Mouse (Mus musculus): Measurements from ENCODE around the gene Klk1b3.
"Not testable (repeated sequence)": the region's sequence is repeated elsewhere in the genome, so short reads cannot be mapped to it uniquely, and the experiment has no call there.

Klk1b3 gene

DNA sequence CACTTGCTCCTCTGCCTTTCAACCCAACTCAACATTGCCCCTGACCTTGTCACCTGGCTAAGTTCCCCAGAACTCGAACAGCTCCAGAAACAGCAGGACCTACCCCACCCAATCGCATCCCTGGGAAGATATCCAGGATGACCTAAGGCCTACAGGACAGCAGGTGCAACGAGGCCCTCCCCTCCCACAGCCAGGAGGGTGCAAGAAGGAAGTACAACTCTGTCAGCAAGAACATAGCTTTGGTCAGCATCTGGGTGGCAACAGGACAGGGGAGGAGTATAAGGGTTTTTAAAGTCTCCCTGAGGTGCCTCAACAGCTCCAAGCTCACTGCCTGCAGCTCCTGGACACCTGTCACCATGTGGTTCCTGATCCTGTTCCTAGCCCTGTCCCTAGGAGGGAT lies at the start of gene Klk1b3:
Gene Klk1b3 (plus strand): TSS at position 301 of the 400 bp plus-strand sequence.
- DNase-seq (ENCODE audit: low spot score in 2 of 2), result no peak

- no peak for DNase-seq (ENCODE audit: low spot score in 2 of 2)
These were observed 18.5 kb upstream of the Klk1b3 start for GRCm38 (mm10) chr7:44179299-44180045.

DNA sequence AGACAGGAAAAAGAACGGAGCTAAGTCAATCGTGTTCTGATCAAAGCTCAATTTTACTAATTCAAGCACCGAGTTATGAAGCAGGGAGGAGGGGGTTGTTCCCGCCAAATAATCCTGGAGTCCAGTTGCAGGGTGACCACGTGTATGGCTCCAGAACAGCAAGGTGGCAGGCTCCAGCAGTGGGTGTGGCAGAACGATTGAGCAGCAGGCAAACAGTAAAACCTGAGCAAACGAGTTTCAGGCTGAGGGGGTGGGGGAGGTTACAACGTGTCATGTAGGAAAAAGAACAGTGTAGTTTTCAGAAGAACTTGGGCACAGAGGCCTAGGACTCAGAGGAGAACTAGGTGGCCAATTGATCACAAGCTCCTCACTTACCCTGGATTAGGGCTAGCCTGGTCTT lies 11.5 kb upstream of the Klk1b3 start:
- not testable (repeated sequence) for DNase-seq (ENCODE audit: low spot score in 2 of 2)

- DNase-seq (ENCODE audit: low spot score in 2 of 2), result not testable (repeated sequence)
These were observed 10.1 kb upstream of the Klk1b3 start, which contains the start of gene Klk1b24 for GRCm38 (mm10) chr7:44187936-44188335. TSS of gene Klk1b24 (plus strand) at chr7:44188236.

DNA sequence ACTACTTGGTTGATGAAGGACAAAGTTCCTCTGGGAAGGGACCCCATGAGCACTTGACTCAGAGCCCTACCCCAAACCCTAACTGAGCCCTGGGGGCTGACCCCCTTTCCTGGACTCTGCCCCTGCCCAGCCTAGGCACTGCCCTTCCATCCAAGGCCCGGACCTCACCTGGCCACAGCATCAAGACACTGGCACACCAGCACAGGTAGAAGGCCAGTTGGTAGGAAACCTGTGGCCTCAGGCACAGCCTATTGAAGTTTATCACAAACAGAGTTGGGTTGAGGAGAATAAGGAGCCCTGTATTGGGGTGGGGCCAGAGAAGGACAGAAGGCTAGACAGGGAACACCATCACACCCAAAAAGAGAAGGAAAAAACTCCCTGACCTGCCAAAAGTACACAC lies 4.5 kb upstream of the Klk1b3 start:
- DNase-seq (ENCODE audit: low spot score in 2 of 2), result not testable (repeated sequence)

DNA sequence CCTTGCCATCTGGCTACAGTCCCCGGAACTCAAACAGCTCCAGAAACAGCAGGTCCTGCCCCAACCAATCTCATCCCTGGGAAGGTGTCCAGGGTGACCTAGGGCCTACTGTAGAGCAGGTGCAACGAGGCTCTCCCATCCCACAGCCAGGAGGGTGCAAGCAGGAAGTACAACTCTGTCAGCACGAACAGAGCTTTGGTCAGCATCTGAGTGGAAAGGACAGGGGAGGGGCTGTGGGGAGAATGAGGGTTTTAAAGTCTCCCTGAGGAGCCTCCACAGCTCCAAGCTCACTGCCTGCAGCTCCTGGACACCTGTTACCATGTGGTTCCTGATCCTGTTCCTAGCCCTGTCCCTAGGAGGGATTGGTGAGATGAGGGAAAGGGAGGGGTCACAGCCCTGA lies 9.1 kb downstream of the Klk1b3 start, which contains the start of gene Klk1b4:
Gene Klk1b4 (plus strand): TSS at position 301 of the 400 bp plus-strand sequence.
- not testable (repeated sequence) for DNase-seq (ENCODE audit: low spot score in 2 of 2)

DNA sequence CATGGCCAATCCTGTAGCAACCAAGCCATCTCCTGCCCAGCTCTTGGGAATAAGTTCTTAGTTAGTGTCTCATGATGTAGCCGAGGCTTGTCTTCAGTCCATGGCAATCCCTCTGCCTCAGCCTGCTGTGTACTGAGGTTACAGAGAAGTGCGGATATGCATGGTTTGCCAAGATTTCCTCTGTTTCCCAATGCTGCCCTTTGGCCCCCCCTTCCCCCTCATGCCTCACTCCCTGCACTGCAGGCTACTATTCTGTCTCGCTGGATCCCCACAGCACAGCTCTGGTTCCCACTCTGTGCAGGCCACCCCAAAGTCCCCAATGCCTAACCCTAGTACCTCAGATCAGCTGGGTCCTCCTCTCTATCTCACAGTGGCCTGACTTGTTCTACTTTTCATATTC lies 10.3 kb downstream of the Klk1b3 start:
- DNase-seq (ENCODE audit: low spot score in 2 of 2), result no peak

DNA sequence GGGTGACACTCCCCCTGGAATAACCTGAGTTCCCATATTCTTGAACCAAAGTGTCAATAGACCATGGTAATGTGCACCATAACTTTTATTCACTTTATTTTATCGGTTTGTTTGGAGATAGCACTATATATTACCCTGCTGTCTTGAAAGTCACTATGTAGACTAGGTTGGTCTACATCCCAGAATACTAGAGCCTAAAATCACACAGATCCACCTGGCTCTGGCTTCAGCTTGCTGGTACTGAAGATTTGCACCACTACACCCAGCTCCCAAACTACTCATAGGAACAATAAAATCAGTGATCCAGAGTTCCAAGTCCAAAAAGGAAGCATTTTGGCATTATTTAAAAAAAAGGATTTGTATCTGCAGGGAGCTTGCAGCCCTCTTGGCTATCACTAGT lies 17.7 kb downstream of the Klk1b3 start, which contains the start of gene Klk1b5:
Gene Klk1b5 (plus strand): TSS at position 301 of the 400 bp plus-strand sequence.
- DNase-seq (ENCODE audit: low spot score in 2 of 2), result no peak

- DNase-seq (ENCODE audit: low spot score in 2 of 2), result not testable (repeated sequence)
These were observed 23.6 kb downstream of the Klk1b3 start for GRCm38 (mm10) chr7:44221601-44222000.

DNA sequence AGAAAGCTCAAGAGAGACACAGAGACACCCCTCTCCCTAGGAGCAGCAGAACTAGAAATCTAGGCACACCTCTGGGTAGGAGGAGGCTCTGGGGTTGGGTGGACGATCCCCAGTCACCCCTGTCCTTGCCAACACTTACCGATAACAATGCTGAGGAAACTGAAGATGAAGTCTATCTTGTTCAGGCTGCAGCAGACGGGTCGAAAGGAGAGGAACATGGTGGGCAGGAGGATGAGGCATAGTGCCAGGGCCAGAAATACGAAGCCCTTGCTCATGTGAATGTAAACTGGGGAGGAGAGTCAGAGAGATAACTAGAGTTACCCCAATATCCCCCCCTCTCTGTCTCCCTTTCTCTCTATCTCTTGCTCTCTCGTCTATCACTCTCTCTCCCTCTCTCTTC lies 24.3 kb downstream of the Klk1b3 start:
- DNase-seq (ENCODE audit: low spot score in 2 of 2), result not testable (repeated sequence)

- DNase-seq (ENCODE audit: low spot score in 2 of 2), result no peak
These were observed 27.1 kb downstream of the Klk1b3 start, which contains the start of gene Klk1 for GRCm38 (mm10) chr7:44225076-44225475. TSS of gene Klk1 (plus strand) at chr7:44225360.

DNA sequence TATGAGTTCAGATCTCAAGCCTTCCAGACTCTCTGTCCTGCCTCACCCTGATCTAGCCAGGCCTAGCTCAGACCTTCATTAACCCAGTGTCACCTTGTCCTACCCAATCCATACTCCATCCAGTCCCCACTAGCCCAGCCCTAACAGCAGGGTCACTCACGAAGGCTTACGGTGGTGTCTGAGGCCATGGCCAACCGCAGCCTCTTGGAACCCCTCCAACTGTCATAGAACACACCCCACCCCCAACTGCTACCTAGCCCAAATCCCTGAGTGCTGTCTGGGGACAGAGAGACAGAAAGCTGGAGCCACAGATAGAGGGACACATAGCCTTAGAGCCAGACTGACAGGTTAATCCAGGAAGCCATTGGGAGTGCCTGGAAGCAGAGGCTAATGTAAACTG lies 37.9 kb downstream of the Klk1b3 start, which contains the start of gene Gm36864:
Gene Gm36864 (plus strand): TSS at position 269 of the 400 bp plus-strand sequence.
- DNase-seq (ENCODE audit: low spot score in 2 of 2), result no peak

DNA sequence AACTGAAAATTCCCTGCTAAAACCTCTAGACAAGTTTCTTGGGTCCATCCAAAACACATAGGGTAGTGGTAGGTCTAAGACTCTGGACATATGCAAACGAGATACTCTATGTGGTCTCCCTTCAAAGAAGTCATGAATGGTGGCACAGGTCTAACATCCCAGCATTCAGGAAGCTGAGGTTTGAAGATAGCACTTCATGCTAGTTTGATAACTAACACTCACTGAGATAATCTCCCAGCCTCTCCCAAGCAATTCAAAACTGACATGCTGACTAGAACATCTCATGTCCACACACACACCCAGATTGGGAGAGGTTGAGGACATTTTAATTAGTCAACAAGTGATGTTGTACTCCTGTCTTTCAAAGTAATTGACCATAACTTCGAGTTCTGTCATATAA lies 41.9 kb downstream of the Klk1b3 start:
- DNase-seq (ENCODE audit: low spot score in 2 of 2), result no peak

DNA sequence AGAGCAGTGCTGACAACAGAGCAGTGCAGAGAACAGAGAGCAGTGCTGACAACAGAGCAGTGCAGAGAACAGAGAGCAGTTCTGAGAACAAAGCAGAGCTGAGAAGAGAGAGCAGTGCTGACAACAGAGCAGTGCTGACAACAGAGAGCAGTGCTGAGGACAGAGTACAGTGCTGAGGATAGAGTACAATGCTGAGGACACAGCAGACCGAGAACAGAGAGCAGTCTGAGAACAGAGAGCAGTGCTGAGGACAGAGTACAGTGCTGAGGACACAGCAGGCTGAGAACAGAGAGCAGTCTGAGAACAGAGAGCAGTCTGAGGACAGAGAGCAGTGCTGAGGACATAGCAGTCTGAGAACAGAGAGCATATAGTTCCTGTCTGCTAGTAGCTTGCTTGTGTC lies 42.7 kb downstream of the Klk1b3 start:
- DNase-seq (ENCODE audit: low spot score in 2 of 2), result no peak

GRCm38 (mm10) chr7:44241163-44241562 lies 43.2 kb downstream of the Klk1b3 start:
- DNase-seq (ENCODE audit: low spot score in 2 of 2), result no peak

DNA sequence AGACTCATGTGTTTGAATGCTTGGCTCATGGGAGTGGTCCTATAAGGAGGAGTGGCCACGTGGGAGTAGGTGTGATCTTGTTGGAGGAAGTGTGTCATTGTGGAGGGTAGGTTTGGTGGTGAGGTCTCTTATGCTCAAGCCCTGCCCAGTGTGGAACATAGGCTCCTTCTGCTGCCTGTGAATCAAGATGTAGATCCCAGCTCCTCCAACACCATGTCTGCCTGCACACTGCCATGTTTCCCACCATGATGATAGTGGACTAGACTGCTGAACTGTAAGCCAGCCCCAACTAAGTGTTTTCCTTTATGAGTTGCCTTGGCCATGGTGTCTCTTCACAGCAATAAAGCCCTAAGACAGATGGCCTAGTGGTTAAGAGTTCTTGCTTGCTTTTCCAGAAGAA lies 46.1 kb downstream of the Klk1b3 start:
- DNase-seq (ENCODE audit: low spot score in 2 of 2), result no peak

DNA sequence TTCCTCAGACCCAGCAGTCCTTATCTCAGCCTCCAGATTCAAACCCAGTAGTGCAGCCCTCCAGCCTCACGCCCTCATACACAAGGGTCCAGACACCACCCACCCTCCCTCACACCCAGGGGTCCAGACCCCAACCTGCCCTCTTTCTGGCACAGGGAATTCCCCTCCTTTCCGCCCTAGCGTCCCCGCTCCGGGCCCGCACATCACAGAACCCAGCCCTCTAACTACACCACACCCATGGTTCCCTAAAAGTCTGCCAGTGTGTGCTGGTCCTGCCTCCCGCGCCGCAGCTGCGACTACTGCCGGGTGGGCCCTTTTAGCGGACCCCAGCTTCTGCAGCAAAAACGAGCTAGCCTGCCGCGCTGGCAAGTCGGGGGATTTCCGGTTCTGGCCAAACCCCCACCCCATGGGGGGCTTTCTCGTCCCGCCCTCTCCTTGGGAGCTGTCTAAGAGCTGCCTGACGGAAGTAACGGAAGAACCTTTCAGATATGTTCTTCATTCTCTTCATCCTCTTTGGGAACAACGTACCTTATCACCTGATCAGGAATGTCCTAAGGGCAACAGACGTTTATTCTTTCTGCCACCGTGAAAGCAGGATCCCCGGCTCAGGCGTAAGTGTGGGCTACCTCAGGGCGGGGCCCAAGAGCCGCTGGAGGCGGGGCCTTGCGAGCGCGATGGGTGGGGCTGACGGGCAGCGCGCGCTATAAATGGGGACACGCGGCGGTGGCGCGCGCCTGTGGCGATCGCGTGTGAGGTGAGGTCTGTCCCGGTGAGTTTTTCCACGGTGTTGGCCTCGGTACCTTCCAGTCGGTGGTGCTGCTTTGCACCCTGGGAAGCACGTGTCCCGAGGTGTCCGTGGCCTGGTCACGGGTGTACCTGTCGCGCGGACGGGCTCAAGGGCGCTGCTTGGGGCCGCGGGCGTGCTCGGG lies 48.3 kb downstream of the Klk1b3 start, which contains the start of the genes 1700028J19Rik and 2410002F23Rik:
Gene 1700028J19Rik (minus strand): TSS at position 641 of the 929 bp plus-strand sequence.
Gene 2410002F23Rik (plus strand): TSS at position 668 of the 929 bp plus-strand sequence.
- DNase-seq (ENCODE audit: low spot score in 2 of 2), result peak; percentile 86 to 88

GRCm38 (mm10) chr7:44246984-44247470 lies 49.0 kb downstream of the Klk1b3 start:
- peak in 1 of 2 experiments; percentile 67 for DNase-seq (ENCODE audit: low spot score in 2 of 2)

GRCm38 (mm10) chr7:44247971-44248370 lies 50.0 kb downstream of the Klk1b3 start:
- DNase-seq (ENCODE audit: low spot score in 2 of 2), result no peak

- DNase-seq (ENCODE audit: low spot score in 2 of 2), result no peak
These were observed 51.3 kb downstream of the Klk1b3 start for GRCm38 (mm10) chr7:44249248-44249647.

DNA sequence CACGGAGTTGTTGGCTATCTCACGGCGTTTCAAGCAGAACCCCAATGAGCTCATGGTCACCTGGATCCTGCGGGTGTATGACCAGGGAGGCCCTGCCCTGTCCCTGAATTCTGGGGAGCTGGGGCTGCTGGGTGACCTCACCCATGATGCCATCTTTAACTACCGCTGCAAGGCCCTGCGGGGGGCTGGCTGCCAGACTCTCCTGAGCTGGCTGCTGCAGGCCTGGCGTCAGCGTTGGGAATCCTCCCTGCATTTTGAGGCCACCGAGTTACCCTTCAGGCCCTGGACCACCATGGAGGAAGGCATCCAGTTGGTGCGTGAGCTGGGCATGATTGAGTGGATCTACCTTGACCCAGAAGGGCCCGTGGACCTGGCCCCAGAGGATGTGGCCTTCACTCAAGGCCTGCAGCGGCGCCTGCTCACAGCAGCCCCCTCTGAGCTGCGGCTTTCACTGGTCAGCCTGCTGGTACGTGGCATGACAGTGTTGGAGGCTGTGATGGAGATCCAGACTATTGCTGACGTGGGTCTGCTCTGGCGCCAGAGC lies 52.8 kb downstream of the Klk1b3 start:
- DNase-seq (ENCODE audit: low spot score in 2 of 2), result not testable (repeated sequence)

All from frontal cortex, postnatal 14 days (tissue).